Mouse (Mus musculus): ENCODE data around the gene Rgs6. TPM values are rescaled to one million over a fixed set of nuclear protein-coding genes. Genes with fewer than 3 reads are reported as not detected.

The Rgs6 gene
- polyA plus RNA-seq, 1 experiment from 2014 or later = 1.4 TPM

- Histone ChIP-seq H3K4me2 (replicated peaks; ENCODE audit: low read depth, low read length) (no peak overlapping the region), H3K36me3 (ENCODE audit: control insufficient read depth, insufficient read depth, low read length) (no peaks in the 10 kb centered on the region), H3K9ac (replicated peaks; ENCODE audit: low read depth, low read length) (no peak overlapping the region), H3K4me1 (ENCODE audit: control insufficient read depth, insufficient read depth, low read length) (0 out of 2 replicates have a peak, but pooled peaks cover 12% of the 10 kb centered on the region), H3K9me3 (ENCODE audit: control insufficient read depth, low read depth, low read length) (no peaks in the 10 kb centered on the region), H3K27ac (ENCODE audit: low read length) (no peak overlapping the region), H3K27me3 (ENCODE audit: control insufficient read depth, insufficient read depth, low read length) (no peaks in the 10 kb centered on the region), H3K4me3 (ENCODE audit: low read depth, low read length) (no peak overlapping the region)
- 76% methylated on average over 9 of the region's 9 CpGs for WGBS
- no peak for ATAC-seq (ENCODE audit: insufficient number of reproducible peaks, insufficient read depth, low FRiP score, low read depth)
These were observed 373.0 kb downstream of the Rgs6 start for GRCm38 (mm10) chr12:82961111-82961510.

- Histone ChIP-seq H3K4me3 (ENCODE audit: low read depth, low read length) (no peak overlapping the region), H3K4me2 (replicated peaks; ENCODE audit: low read depth, low read length) (no peak overlapping the region), H3K27me3 (ENCODE audit: control insufficient read depth, insufficient read depth, low read length) (no peaks in the 10 kb centered on the region), H3K9me3 (ENCODE audit: control insufficient read depth, low read depth, low read length) (no peaks in the 10 kb centered on the region), H3K9ac (replicated peaks; ENCODE audit: low read depth, low read length) (no peak overlapping the region), H3K4me1 (ENCODE audit: control insufficient read depth, insufficient read depth, low read length) (0 out of 2 replicates have a peak, but pooled peaks cover 12% of the 10 kb centered on the region), H3K27ac (ENCODE audit: low read length) (no peak overlapping the region), H3K36me3 (ENCODE audit: control insufficient read depth, insufficient read depth, low read length) (no peaks in the 10 kb centered on the region)
- WGBS = 64% methylated on average over 4 of the region's 4 CpGs
- ATAC-seq (ENCODE audit: insufficient number of reproducible peaks, insufficient read depth, low FRiP score, low read depth) = no peak
These were observed 373.8 kb downstream of the Rgs6 start for GRCm38 (mm10) chr12:82961852-82962251.

GRCm38 (mm10) chr12:82970521-82971105, 382.5 kb downstream of the Rgs6 start:
- H3K9ac ChIP-seq (replicated peaks; ENCODE audit: low read depth, low read length) = no peak overlapping the region

GRCm38 (mm10) chr12:82971176-82971575, 383.1 kb downstream of the Rgs6 start:
- H3K4me2 ChIP-seq (replicated peaks; ENCODE audit: low read depth, low read length) = no peak overlapping the region
- no peak for ATAC-seq (ENCODE audit: insufficient number of reproducible peaks, insufficient read depth, low FRiP score, low read depth)
- 83% methylated on average over 1 of the region's 1 CpGs for WGBS

More at GRCm38 (mm10) chr12:82970521-82971105, 382.5 kb downstream of the Rgs6 start:
- Histone ChIP-seq H3K4me3 (ENCODE audit: low read depth, low read length) (no peak overlapping the region), H3K9me3 (ENCODE audit: control insufficient read depth, low read depth, low read length) (no peaks in the 10 kb centered on the region), H3K27me3 (ENCODE audit: control insufficient read depth, insufficient read depth, low read length) (no peaks in the 10 kb centered on the region), H3K27ac (ENCODE audit: low read length) (no peak overlapping the region), H3K4me2 (replicated peaks; ENCODE audit: low read depth, low read length) (no peak overlapping the region), H3K36me3 (ENCODE audit: control insufficient read depth, insufficient read depth, low read length) (no peaks in the 10 kb centered on the region), H3K4me1 (ENCODE audit: control insufficient read depth, insufficient read depth, low read length) (no peaks in the 10 kb centered on the region)
- WGBS = 83% methylated on average over 4 of the region's 4 CpGs
- no peak for ATAC-seq (ENCODE audit: insufficient number of reproducible peaks, insufficient read depth, low FRiP score, low read depth)

GRCm38 (mm10) chr12:82972661-82973060, 384.6 kb downstream of the Rgs6 start:
- no peaks in the 10 kb centered on the region for H3K36me3 ChIP-seq (ENCODE audit: control insufficient read depth, insufficient read depth, low read length)
- H3K4me2 ChIP-seq (replicated peaks; ENCODE audit: low read depth, low read length) = no peak overlapping the region
- no peaks in the 10 kb centered on the region for H3K4me1 ChIP-seq (ENCODE audit: control insufficient read depth, insufficient read depth, low read length)
- H3K9me3 ChIP-seq (ENCODE audit: control insufficient read depth, low read depth, low read length) = no peaks in the 10 kb centered on the region
- H3K27me3 ChIP-seq (ENCODE audit: control insufficient read depth, insufficient read depth, low read length) = no peaks in the 10 kb centered on the region
- ATAC-seq (ENCODE audit: insufficient number of reproducible peaks, insufficient read depth, low FRiP score, low read depth) = no peak
- no peak overlapping the region for H3K27ac ChIP-seq (ENCODE audit: low read length)
- no peak overlapping the region for H3K9ac ChIP-seq (replicated peaks; ENCODE audit: low read depth, low read length)
- H3K4me3 ChIP-seq (ENCODE audit: low read depth, low read length) = no peak overlapping the region

More at GRCm38 (mm10) chr12:82971176-82971575, 383.1 kb downstream of the Rgs6 start:
- Histone ChIP-seq H3K9ac (replicated peaks; ENCODE audit: low read depth, low read length) (no peak overlapping the region), H3K27me3 (ENCODE audit: control insufficient read depth, insufficient read depth, low read length) (no peaks in the 10 kb centered on the region), H3K27ac (ENCODE audit: low read length) (no peak overlapping the region), H3K36me3 (ENCODE audit: control insufficient read depth, insufficient read depth, low read length) (no peaks in the 10 kb centered on the region), H3K9me3 (ENCODE audit: control insufficient read depth, low read depth, low read length) (no peaks in the 10 kb centered on the region), H3K4me3 (ENCODE audit: low read depth, low read length) (no peak overlapping the region), H3K4me1 (ENCODE audit: control insufficient read depth, insufficient read depth, low read length) (no peaks in the 10 kb centered on the region)

- Histone ChIP-seq H3K27me3 (ENCODE audit: control insufficient read depth, insufficient read depth, low read length) (no peaks in the 10 kb centered on the region), H3K4me1 (ENCODE audit: control insufficient read depth, insufficient read depth, low read length) (no peaks in the 10 kb centered on the region), H3K36me3 (ENCODE audit: control insufficient read depth, insufficient read depth, low read length) (no peaks in the 10 kb centered on the region), H3K4me2 (replicated peaks; ENCODE audit: low read depth, low read length) (no peak overlapping the region), H3K27ac (ENCODE audit: low read length) (no peak overlapping the region), H3K4me3 (ENCODE audit: low read depth, low read length) (no peak overlapping the region), H3K9me3 (ENCODE audit: control insufficient read depth, low read depth, low read length) (no peaks in the 10 kb centered on the region), H3K9ac (replicated peaks; ENCODE audit: low read depth, low read length) (no peak overlapping the region)
- no peak for ATAC-seq (ENCODE audit: insufficient number of reproducible peaks, insufficient read depth, low FRiP score, low read depth)
- 83% methylated on average over 3 of the region's 3 CpGs for WGBS
These were observed 385.7 kb downstream of the Rgs6 start for GRCm38 (mm10) chr12:82973771-82974170.

GRCm38 (mm10) chr12:82978275-82978674, 390.2 kb downstream of the Rgs6 start:
- Histone ChIP-seq H3K9me3 (ENCODE audit: control insufficient read depth, low read depth, low read length) (no peaks in the 10 kb centered on the region), H3K27me3 (ENCODE audit: control insufficient read depth, insufficient read depth, low read length) (no peaks in the 10 kb centered on the region), H3K4me1 (ENCODE audit: control insufficient read depth, insufficient read depth, low read length) (no peaks in the 10 kb centered on the region), H3K9ac (replicated peaks; ENCODE audit: low read depth, low read length) (no peak overlapping the region), H3K4me3 (ENCODE audit: low read depth, low read length) (no peak overlapping the region), H3K36me3 (ENCODE audit: control insufficient read depth, insufficient read depth, low read length) (no peaks in the 10 kb centered on the region), H3K4me2 (replicated peaks; ENCODE audit: low read depth, low read length) (no peak overlapping the region), H3K27ac (ENCODE audit: low read length) (no peak overlapping the region)
- no peak for ATAC-seq (ENCODE audit: insufficient number of reproducible peaks, insufficient read depth, low FRiP score, low read depth)
- WGBS = 86% methylated on average over 3 of the region's 3 CpGs

- Histone ChIP-seq H3K27me3 (ENCODE audit: control insufficient read depth, insufficient read depth, low read length) (no peaks in the 10 kb centered on the region), H3K4me2 (replicated peaks; ENCODE audit: low read depth, low read length) (no peak overlapping the region), H3K4me3 (ENCODE audit: low read depth, low read length) (no peak overlapping the region), H3K27ac (ENCODE audit: low read length) (no peak overlapping the region), H3K4me1 (ENCODE audit: control insufficient read depth, insufficient read depth, low read length) (no peaks in the 10 kb centered on the region), H3K9me3 (ENCODE audit: control insufficient read depth, low read depth, low read length) (no peaks in the 10 kb centered on the region), H3K9ac (replicated peaks; ENCODE audit: low read depth, low read length) (no peak overlapping the region), H3K36me3 (ENCODE audit: control insufficient read depth, insufficient read depth, low read length) (no peaks in the 10 kb centered on the region)
- WGBS = 94% methylated on average over 4 of the region's 4 CpGs
- ATAC-seq (ENCODE audit: insufficient number of reproducible peaks, insufficient read depth, low FRiP score, low read depth) = no peak
These were observed 394.6 kb downstream of the Rgs6 start for GRCm38 (mm10) chr12:82982716-82983115.

- WGBS = 71% methylated on average over 8 of the region's 8 CpGs
- Histone ChIP-seq H3K36me3 (ENCODE audit: control insufficient read depth, insufficient read depth, low read length) (no peaks in the 10 kb centered on the region), H3K9me3 (ENCODE audit: control insufficient read depth, low read depth, low read length) (no peaks in the 10 kb centered on the region), H3K4me3 (ENCODE audit: low read depth, low read length) (no peak overlapping the region), H3K27ac (ENCODE audit: low read length) (no peak overlapping the region), H3K27me3 (ENCODE audit: control insufficient read depth, insufficient read depth, low read length) (no peaks in the 10 kb centered on the region), H3K9ac (replicated peaks; ENCODE audit: low read depth, low read length) (no peak overlapping the region), H3K4me1 (ENCODE audit: control insufficient read depth, insufficient read depth, low read length) (no peaks in the 10 kb centered on the region), H3K4me2 (replicated peaks; ENCODE audit: low read depth, low read length) (no peak overlapping the region)
- no peak for ATAC-seq (ENCODE audit: insufficient number of reproducible peaks, insufficient read depth, low FRiP score, low read depth)
These were observed 397.2 kb downstream of the Rgs6 start for GRCm38 (mm10) chr12:82985300-82985699.
